Mouse (Mus musculus): ENCODE data around the gene B4gat1. TPM values are rescaled to one million over a fixed set of nuclear protein-coding genes. Genes with fewer than 3 reads are reported as not detected.
A peak's percentile ranks its signal among the peaks of the same experiment; 100 is the strongest.

B4gat1 gene
- total RNA-seq, 2 experiments from 2014 or later: 0.75 to 0.99 TPM

GRCm38 (mm10) chr19:5058801-5059771 is 20.5 kb downstream of the B4gat1 start:
- no peak for ATAC-seq (replicated peaks; ENCODE audit: poor library complexity)

- no peak for ATAC-seq (replicated peaks; ENCODE audit: poor library complexity)
These were observed 22.0 kb downstream of the B4gat1 start for GRCm38 (mm10) chr19:5060365-5061330.

GRCm38 (mm10) chr19:5062041-5062440 is 23.4 kb downstream of the B4gat1 start:
- ATAC-seq (replicated peaks; ENCODE audit: poor library complexity): no peak

GRCm38 (mm10) chr19:5062446-5062845 is 23.8 kb downstream of the B4gat1 start:
- ATAC-seq (replicated peaks; ENCODE audit: poor library complexity): no peak

GRCm38 (mm10) chr19:5065104-5065503 is 26.5 kb downstream of the B4gat1 start:
- no peak for ATAC-seq (replicated peaks; ENCODE audit: poor library complexity)

- peak; percentile 85 for ATAC-seq (replicated peaks; ENCODE audit: poor library complexity)
These were observed 28.6 kb downstream of the B4gat1 start for GRCm38 (mm10) chr19:5067040-5067799.

- no peak for ATAC-seq (replicated peaks; ENCODE audit: poor library complexity)
These were observed 29.4 kb downstream of the B4gat1 start, which contains the start of gene Cd248 for GRCm38 (mm10) chr19:5067867-5068569. Gene Cd248, plus strand, starts transcription at chr19:5068078.

GRCm38 (mm10) chr19:5068570-5069234 is 30.1 kb downstream of the B4gat1 start:
- no peak for ATAC-seq (replicated peaks; ENCODE audit: poor library complexity)

GRCm38 (mm10) chr19:5069486-5069885 is 30.9 kb downstream of the B4gat1 start:
- ATAC-seq (replicated peaks; ENCODE audit: poor library complexity): no peak

GRCm38 (mm10) chr19:5069978-5070377 is 31.4 kb downstream of the B4gat1 start:
- ATAC-seq (replicated peaks; ENCODE audit: poor library complexity): no peak

GRCm38 (mm10) chr19:5071077-5071476 is 32.5 kb downstream of the B4gat1 start:
- ATAC-seq (replicated peaks; ENCODE audit: poor library complexity): no peak

GRCm38 (mm10) chr19:5071545-5072369 is 33.1 kb downstream of the B4gat1 start:
- peak; percentile 73 for ATAC-seq (replicated peaks; ENCODE audit: poor library complexity)

GRCm38 (mm10) chr19:5072389-5073019 is 33.9 kb downstream of the B4gat1 start:
- ATAC-seq (replicated peaks; ENCODE audit: poor library complexity): no peak

- 0 out of 2 replicates have a peak, but pooled peaks have one; percentile 38 for ATAC-seq (replicated peaks; ENCODE audit: poor library complexity)
These were observed 34.4 kb downstream of the B4gat1 start for GRCm38 (mm10) chr19:5073028-5073427.

- ATAC-seq (replicated peaks; ENCODE audit: poor library complexity): no peak
These were observed 34.9 kb downstream of the B4gat1 start for GRCm38 (mm10) chr19:5073518-5073917.

GRCm38 (mm10) chr19:5079279-5079678 is 40.7 kb downstream of the B4gat1 start:
- ATAC-seq (replicated peaks; ENCODE audit: poor library complexity): no peak

GRCm38 (mm10) chr19:5082005-5082404 is 43.4 kb downstream of the B4gat1 start:
- no peak for ATAC-seq (replicated peaks; ENCODE audit: poor library complexity)

GRCm38 (mm10) chr19:5082596-5082995 is 44.0 kb downstream of the B4gat1 start:
- ATAC-seq (replicated peaks; ENCODE audit: poor library complexity): no peak
